Mouse (Mus musculus): ENCODE data around the gene 2610002M06Rik.
A peak's percentile ranks its signal among the peaks of the same experiment; 100 is the strongest.

2610002M06Rik gene

GRCm38 (mm10) chrX:107816218-107816554, at the start of gene 2610002M06Rik:
Gene 2610002M06Rik (minus strand): TSS chrX:107816334.
- DNase-seq (ENCODE audit: low spot score in 2 of 2) = peak; percentile 65 to 77

GRCm38 (mm10) chrX:107858165-107858564, 42.0 kb upstream of the 2610002M06Rik start:
- no peak for DNase-seq (ENCODE audit: low spot score in 2 of 2)

- DNase-seq (ENCODE audit: low spot score in 2 of 2) = no peak
Measured at GRCm38 (mm10) chrX:107816726-107817125, 592 bp upstream of the 2610002M06Rik start.

- peak; percentile 4 to 11 for DNase-seq (ENCODE audit: low spot score in 2 of 2)
Measured at GRCm38 (mm10) chrX:107815502-107816217, 474 bp downstream of the 2610002M06Rik start.

GRCm38 (mm10) chrX:107812120-107812519, 4.0 kb downstream of the 2610002M06Rik start:
- DNase-seq (ENCODE audit: low spot score in 2 of 2) = no peak

- DNase-seq (ENCODE audit: low spot score in 2 of 2) = no peak
Measured at GRCm38 (mm10) chrX:107796919-107797318, 19.2 kb downstream of the 2610002M06Rik start.

GRCm38 (mm10) chrX:107795785-107796184, 20.3 kb downstream of the 2610002M06Rik start:
- no peak for DNase-seq (ENCODE audit: low spot score in 2 of 2)

GRCm38 (mm10) chrX:107792290-107792689, 23.8 kb downstream of the 2610002M06Rik start, which contains the start of gene Tent5d:
Gene Tent5d (plus strand): TSS chrX:107792590.
- DNase-seq (ENCODE audit: low spot score in 2 of 2) = no peak

- DNase-seq (ENCODE audit: low spot score in 2 of 2) = no peak
Measured at GRCm38 (mm10) chrX:107790750-107791493, 25.2 kb downstream of the 2610002M06Rik start.

GRCm38 (mm10) chrX:107790136-107790535, 26.0 kb downstream of the 2610002M06Rik start:
- no peak for DNase-seq (ENCODE audit: low spot score in 2 of 2)

- no peak for DNase-seq (ENCODE audit: low spot score in 2 of 2)
Measured at GRCm38 (mm10) chrX:107767896-107768295, 48.2 kb downstream of the 2610002M06Rik start.

Data from frontal cortex, postnatal 10 days (tissue).